Mouse (Mus musculus): Measurements from ENCODE around the gene Gm10521. TPM values are rescaled to one million over a fixed set of nuclear protein-coding genes. Genes with fewer than 3 reads are reported as not detected.
"Not testable (repeated sequence)": the region's sequence is repeated elsewhere in the genome, so short reads cannot be mapped to it uniquely, and the experiment has no call there.

Gene Gm10521
- polyA plus RNA-seq (2015; fragmentation: Nextera tagmentation; extraction: Ambion mirVana) = not detected in 2 replicates

DNA sequence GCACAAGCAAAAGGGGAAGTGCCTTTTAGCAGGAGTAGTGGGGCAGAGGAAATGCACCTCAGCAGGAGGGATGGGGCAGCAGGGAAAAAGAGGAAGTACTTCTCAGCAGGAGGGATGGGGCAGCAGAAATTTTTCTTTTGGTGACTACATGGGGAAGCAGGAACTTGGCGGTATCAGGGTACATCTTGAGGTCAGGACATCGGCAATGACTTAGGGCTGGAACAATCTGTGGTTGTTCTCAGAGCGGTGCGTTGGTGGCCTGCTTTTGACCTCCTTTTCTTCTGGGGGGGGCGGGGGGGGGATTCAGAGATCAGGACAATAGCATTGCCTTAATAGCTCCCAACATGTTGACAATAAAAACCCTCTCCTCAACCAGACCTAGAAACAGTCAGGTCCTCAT lies at the start of gene Gm10521:
TSS of gene Gm10521 (plus strand) at position 301 of the 400 bp plus-strand sequence.
- WGBS = 95% methylated on average over 5 of the region's 5 CpGs
- not testable (repeated sequence) for H3K4me2 ChIP-seq (replicated peaks); ATAC-seq; H3K4me1 ChIP-seq (replicated peaks); H3K27ac ChIP-seq; H3K9me3 ChIP-seq; H3K36me3 ChIP-seq; H3K4me3 ChIP-seq (replicated peaks); H3K27me3 ChIP-seq (replicated peaks); H3K9ac ChIP-seq

DNA sequence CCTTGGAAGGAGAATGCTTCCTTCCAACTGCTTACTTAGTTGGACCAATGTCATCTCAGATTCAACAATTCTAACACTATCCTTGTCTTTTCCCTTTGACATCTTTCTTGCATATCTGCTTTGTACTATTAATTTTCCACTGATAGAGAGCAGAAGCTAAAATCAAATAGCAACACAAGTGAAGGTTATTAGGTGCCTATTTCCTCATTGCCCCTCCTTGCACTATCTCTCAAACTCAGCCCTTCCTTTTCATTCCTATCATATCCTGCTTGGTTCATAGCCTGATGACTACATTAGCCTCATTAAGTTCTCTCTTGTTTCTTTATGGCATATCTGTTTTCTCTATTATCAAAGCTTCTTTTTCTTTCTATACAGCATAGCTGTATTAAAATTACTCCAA lies 47.3 kb upstream of the Gm10521 start:
- no peaks in the 10 kb centered on the region for H3K9me3 ChIP-seq
- H3K36me3 ChIP-seq = no peaks in the 10 kb centered on the region
- no peak overlapping the region for H3K4me3 ChIP-seq (replicated peaks)
- H3K4me2 ChIP-seq (replicated peaks) = no peak overlapping the region
- H3K9ac ChIP-seq = no peak overlapping the region
- no peak for ATAC-seq
- no peak overlapping the region for H3K27ac ChIP-seq
- no peaks in the 10 kb centered on the region for H3K4me1 ChIP-seq (replicated peaks)
- H3K27me3 ChIP-seq (replicated peaks) = no peaks in the 10 kb centered on the region

- H3K4me2 ChIP-seq (replicated peaks) = no peak overlapping the region
- H3K27ac ChIP-seq = no peak overlapping the region
- H3K4me1 ChIP-seq (replicated peaks) = no peaks in the 10 kb centered on the region
- ATAC-seq = no peak
- H3K36me3 ChIP-seq = no peaks in the 10 kb centered on the region
- H3K9ac ChIP-seq = no peak overlapping the region
- no peak overlapping the region for H3K4me3 ChIP-seq (replicated peaks)
- no peaks in the 10 kb centered on the region for H3K27me3 ChIP-seq (replicated peaks)
- no peaks in the 10 kb centered on the region for H3K9me3 ChIP-seq
- WGBS = 85% methylated on average over 4 of the region's 4 CpGs
Observed at GRCm38 (mm10) chr1:171848757-171849156, 46.7 kb upstream of the Gm10521 start.

DNA sequence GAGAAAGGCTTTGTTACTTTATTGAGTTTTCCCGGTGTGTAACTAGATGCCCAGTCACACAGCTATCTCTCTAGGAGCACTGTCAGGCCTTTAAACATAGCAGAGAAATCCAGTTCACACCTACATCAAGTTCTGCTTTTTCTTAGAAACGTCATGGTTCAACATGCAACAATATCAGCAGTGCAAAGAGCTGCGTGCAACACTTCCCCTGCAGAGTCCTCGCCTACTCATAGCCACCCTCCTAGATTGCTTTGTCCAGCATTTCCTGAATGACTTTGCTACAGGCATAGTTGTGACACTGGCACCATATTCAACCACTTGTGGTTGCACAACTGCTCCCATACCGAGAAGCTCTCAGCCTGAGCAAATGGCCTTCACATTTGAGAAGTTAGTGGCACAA lies 46.0 kb upstream of the Gm10521 start:
- 84% methylated on average over 5 of the region's 5 CpGs for WGBS
- Histone ChIP-seq H3K4me3 (replicated peaks) (no peak overlapping the region), H3K4me1 (replicated peaks) (no peaks in the 10 kb centered on the region), H3K9ac (no peak overlapping the region), H3K4me2 (replicated peaks) (no peak overlapping the region), H3K27ac (no peak overlapping the region), H3K9me3 (no peaks in the 10 kb centered on the region), H3K27me3 (replicated peaks) (no peaks in the 10 kb centered on the region), H3K36me3 (no peaks in the 10 kb centered on the region)
- ATAC-seq = no peak

DNA sequence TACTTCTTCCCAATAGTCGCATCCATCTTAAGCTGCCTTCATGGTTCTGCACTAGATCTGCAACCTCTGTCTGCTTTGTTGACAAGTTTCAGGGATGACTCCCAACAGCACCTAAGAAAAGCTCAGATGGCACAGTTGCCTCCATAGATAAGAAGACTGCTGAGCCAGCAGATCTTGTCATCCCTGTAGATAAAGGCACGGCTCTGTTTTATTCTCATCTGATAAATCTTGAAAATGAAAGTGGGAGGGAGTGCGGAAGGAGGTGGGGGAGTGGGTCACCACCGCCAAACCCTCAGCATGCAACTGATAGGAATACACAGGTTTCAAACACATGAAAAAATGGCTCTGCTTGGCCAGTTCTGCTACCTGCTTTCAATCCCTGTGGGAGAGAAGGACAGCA lies 30.0 kb upstream of the Gm10521 start:
- no peaks in the 10 kb centered on the region for H3K36me3 ChIP-seq
- H3K4me2 ChIP-seq (replicated peaks) = no peak overlapping the region
- H3K9me3 ChIP-seq = no peaks in the 10 kb centered on the region
- H3K9ac ChIP-seq = no peak overlapping the region
- no peaks in the 10 kb centered on the region for H3K27me3 ChIP-seq (replicated peaks)
- ATAC-seq = no peak
- 77% methylated on average over 4 of the region's 4 CpGs for WGBS
- no peak overlapping the region for H3K27ac ChIP-seq
- H3K4me1 ChIP-seq (replicated peaks) = no peaks in the 10 kb centered on the region
- no peak overlapping the region for H3K4me3 ChIP-seq (replicated peaks)

DNA sequence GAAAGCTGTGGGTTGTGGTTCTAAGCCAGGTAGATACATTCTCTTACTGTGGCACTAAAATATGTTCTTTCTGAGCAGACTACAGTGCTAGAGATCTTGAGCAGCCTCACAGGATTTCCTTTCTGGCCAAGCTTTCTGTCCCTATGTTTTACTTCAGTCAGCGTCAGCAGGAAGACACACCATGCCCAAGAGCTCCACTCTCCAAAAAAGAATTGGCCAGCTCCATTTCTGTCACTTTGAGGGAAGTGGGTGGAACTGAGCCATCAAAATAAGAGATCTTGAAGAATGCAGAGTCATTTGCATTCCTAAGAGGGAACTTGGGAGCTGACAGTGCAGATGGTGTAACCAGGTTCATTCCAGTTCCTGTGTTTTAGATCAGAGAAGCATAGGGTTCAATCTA lies 8.5 kb upstream of the Gm10521 start:
- Histone ChIP-seq H3K4me3 (replicated peaks) (no peak overlapping the region), H3K36me3 (no peaks in the 10 kb centered on the region), H3K4me2 (replicated peaks) (no peak overlapping the region), H3K27me3 (replicated peaks) (no peaks in the 10 kb centered on the region), H3K27ac (no peak overlapping the region), H3K9me3 (no peaks in the 10 kb centered on the region), H3K9ac (no peak overlapping the region), H3K4me1 (replicated peaks) (no peaks in the 10 kb centered on the region)
- ATAC-seq = no peak
- 95% methylated on average over 1 of the region's 1 CpGs for WGBS

- Histone ChIP-seq H3K4me3 (replicated peaks) (no peak overlapping the region), H3K4me1 (replicated peaks) (no peaks in the 10 kb centered on the region), H3K27me3 (replicated peaks) (no peaks in the 10 kb centered on the region), H3K9me3 (no peaks in the 10 kb centered on the region), H3K9ac (no peak overlapping the region), H3K27ac (no peak overlapping the region), H3K4me2 (replicated peaks) (no peak overlapping the region), H3K36me3 (no peaks in the 10 kb centered on the region)
- no peak for ATAC-seq
- 86% methylated on average over 1 of the region's 1 CpGs for WGBS
Observed at GRCm38 (mm10) chr1:171904011-171904410, 8.5 kb downstream of the Gm10521 start.

- Histone ChIP-seq H3K4me3 (replicated peaks) (no peak overlapping the region), H3K4me1 (replicated peaks) (no peaks in the 10 kb centered on the region), H3K9ac (no peak overlapping the region), H3K9me3 (no peaks in the 10 kb centered on the region), H3K27me3 (replicated peaks) (no peaks in the 10 kb centered on the region), H3K27ac (no peak overlapping the region), H3K4me2 (replicated peaks) (no peak overlapping the region), H3K36me3 (no peaks in the 10 kb centered on the region)
- 80% methylated on average over 13 of the region's 13 CpGs for WGBS
- ATAC-seq = no peak
Observed at GRCm38 (mm10) chr1:171915638-171916458, 20.4 kb downstream of the Gm10521 start.

DNA sequence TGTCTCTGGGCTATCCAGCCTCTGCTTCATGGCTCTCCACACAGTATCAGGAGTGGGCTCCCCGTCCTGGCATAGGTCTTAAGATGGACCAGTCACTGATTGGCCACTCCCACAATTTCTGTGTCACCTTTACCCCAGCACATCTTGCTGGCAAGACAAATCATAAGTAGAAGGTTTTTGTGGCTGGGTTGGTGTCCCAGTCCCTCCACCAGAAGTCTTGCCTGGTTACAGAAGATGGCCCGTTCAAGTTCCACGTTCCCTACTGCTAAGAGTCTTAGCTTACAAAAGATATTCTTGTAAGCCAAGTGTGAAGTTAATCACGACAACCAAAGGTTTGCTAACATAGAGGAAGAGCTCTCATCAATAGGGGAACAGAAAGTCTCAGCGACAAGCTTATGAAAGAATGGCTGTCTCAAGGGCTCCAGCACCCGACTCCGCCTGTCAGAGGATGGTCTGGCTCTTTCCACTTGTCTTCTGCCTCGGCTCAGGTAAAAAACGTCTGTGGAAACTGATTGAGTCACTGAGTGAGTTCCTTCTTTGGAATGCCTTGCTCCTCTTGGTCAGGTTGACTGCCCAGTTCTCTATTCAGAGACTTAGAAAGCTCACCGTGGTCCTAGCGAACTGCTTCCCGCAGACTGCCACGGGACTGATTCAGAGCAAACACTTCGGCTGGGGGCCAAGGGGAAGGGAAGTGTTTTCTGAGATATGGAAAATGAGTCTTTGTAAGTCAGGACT lies 22.0 kb downstream of the Gm10521 start, which contains the start of gene Slamf6:
TSS of gene Slamf6 (plus strand) at position 211 of the 735 bp plus-strand sequence.
- H3K27ac ChIP-seq = no peak within 1 kb of the TSS
- H3K4me3 ChIP-seq (replicated peaks) = no peak within 1 kb of the TSS
- no peaks in the 10 kb centered on the region for H3K4me1 ChIP-seq (replicated peaks)
- 72% methylated on average over 14 of the region's 14 CpGs for WGBS
- H3K9ac ChIP-seq = no peak within 1 kb of the TSS
- H3K36me3 ChIP-seq = no peaks in the 10 kb centered on the region
- H3K27me3 ChIP-seq (replicated peaks) = no peaks in the 10 kb centered on the region
- no peak for ATAC-seq
- H3K9me3 ChIP-seq = no peaks in the 10 kb centered on the region
- H3K4me2 ChIP-seq (replicated peaks) = no peak within 1 kb of the TSS

DNA sequence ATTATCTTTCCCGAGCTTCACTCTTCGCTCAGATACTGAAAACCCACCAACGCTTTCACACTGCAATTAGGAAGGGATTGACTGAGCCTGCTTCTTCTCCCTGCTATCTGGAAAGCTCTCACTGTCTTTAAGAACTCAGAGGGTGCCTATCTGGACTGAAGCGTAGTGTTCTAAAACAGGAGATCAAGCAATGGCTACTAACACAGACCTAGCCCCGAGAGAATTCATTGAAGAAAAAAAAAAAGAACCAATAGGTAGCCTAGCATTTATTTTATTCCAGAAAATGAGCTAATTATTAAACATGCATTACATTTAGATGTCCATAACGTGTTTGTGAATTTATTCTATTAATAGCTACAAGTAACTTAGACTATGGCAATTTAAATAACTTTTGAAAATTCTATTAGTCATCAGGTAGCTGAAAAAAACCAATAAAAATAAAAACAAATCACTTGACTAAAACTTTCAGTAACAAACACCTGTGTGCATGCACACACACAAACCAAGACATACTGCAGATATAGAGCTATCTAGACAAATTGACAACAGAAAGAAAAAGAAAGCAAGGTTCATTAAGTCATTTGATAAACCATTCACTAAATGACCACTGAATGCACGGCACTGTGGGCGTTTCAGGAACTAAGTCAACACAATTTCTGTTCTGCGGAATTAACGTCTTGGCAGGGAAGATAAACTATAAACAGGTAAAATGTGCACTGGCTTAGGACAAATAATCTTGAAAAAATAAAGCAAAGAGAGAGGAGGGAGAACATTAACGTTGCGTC lies 22.9 kb downstream of the Gm10521 start:
- WGBS = 76% methylated on average over 12 of the region's 12 CpGs
- H3K4me3 ChIP-seq (replicated peaks) = no peak overlapping the region

DNA sequence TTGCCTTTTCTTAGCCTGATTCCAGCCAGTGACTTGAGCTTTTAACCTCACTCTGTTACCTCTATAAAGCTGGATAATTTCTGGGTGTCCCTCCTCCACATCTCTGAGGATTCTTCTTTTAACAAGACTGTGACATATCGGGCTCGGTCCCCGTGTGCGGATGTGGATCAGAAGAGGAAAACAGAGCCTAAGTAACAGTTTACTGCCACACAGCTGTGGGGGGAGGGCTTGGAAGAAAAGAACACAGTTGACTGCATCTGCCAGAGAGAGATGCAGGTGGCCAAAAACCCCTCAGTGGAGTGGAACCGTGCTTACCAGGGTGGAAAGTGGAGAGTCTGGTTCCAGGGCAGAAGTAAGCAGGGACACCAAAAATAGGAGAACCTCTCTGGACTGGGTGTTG lies 23.7 kb downstream of the Gm10521 start:
- H3K4me3 ChIP-seq (replicated peaks) = no peak overlapping the region
- H3K27me3 ChIP-seq (replicated peaks) = no peaks in the 10 kb centered on the region
- no peaks in the 10 kb centered on the region for H3K36me3 ChIP-seq
- H3K4me1 ChIP-seq (replicated peaks) = no peaks in the 10 kb centered on the region
- no peak overlapping the region for H3K9ac ChIP-seq
- H3K27ac ChIP-seq = no peak overlapping the region
- H3K9me3 ChIP-seq = no peaks in the 10 kb centered on the region
- 90% methylated on average over 5 of the region's 5 CpGs for WGBS
- ATAC-seq = no peak
- H3K4me2 ChIP-seq (replicated peaks) = no peak overlapping the region

More for the DNA sequence above, 22.9 kb downstream of the Gm10521 start:
- Histone ChIP-seq H3K27me3 (replicated peaks) (no peaks in the 10 kb centered on the region), H3K4me2 (replicated peaks) (no peak overlapping the region), H3K9me3 (no peaks in the 10 kb centered on the region), H3K36me3 (no peaks in the 10 kb centered on the region), H3K9ac (no peak overlapping the region), H3K4me1 (replicated peaks) (no peaks in the 10 kb centered on the region), H3K27ac (no peak overlapping the region)
- no peak for ATAC-seq

GRCm38 (mm10) chr1:171919901-171920510 lies 24.5 kb downstream of the Gm10521 start:
- no peak for ATAC-seq
- Histone ChIP-seq H3K27me3 (replicated peaks) (no peaks in the 10 kb centered on the region), H3K9me3 (no peaks in the 10 kb centered on the region), H3K4me1 (replicated peaks) (no peaks in the 10 kb centered on the region), H3K36me3 (no peaks in the 10 kb centered on the region), H3K9ac (no peak overlapping the region), H3K27ac (no peak overlapping the region), H3K4me3 (replicated peaks) (no peak overlapping the region), H3K4me2 (replicated peaks) (no peak overlapping the region)
- WGBS = 80% methylated on average over 6 of the region's 6 CpGs

Data from intestine, embryonic 15.5 days (tissue).